Mouse (Mus musculus): ENCODE results near the gene Tfap2a. TPM values are rescaled to one million over a fixed set of nuclear protein-coding genes. Genes with fewer than 3 reads are reported as not detected.

The Tfap2a gene
- polyA plus RNA-seq, 1 experiment from 2014 or later: 9.5 TPM

Other genes with a start within 250 kb of the Tfap2a start
- gene Gcnt2, start 121.4 kb upstream of the Tfap2a start, polyA plus RNA-seq (2015; fragmentation: Nextera tagmentation; extraction: Ambion mirVana): 1.5 and 2.1 TPM in 2 replicates

All from limb, embryonic 13.5 days (tissue).